In genomic region chr2:156982864-156983263, GRCm38 (mm10) we compare ENCODE assay signal across 8 mouse cellular contexts. TPM values are rescaled to one million over a fixed set of nuclear protein-coding genes. Genes with fewer than 3 reads are reported as not detected.
DNase-seq lines count a peak whose midpoint lies in the region; ATAC-seq lines count a peak whose summit lies in the region.

No protein-coding gene starts in this region.

- no peaks in the 10 kb centered on the region for H3K36me3 ChIP-seq in kidney, embryonic 15.5 days

- no peaks in the 10 kb centered on the region for H3K9me3 ChIP-seq in kidney, embryonic 15.5 days (replicated peaks)

- 69% methylated on average over 2 of the region's 2 CpGs for WGBS in kidney, embryonic 15.5 days

- peak; percentile 4 to 29; a peak in 2 of 4 replicates for ATAC-seq in hematopoietic stem cell, adult 5-6 weeks (replicated peaks in 1 of 2; ENCODE audit: insufficient read depth in 1 of 2, low FRiP score in 2 of 2, low TSS enrichment in 1 of 2, low read depth in 1 of 2, poor library complexity in 2 of 2, severe bottlenecking in 2 of 2)
- no peak for ATAC-seq in kidney, embryonic 15.5 days (replicated peaks; ENCODE audit: low FRiP score)

- no peak overlapping the region for H3K27ac ChIP-seq in kidney, embryonic 15.5 days

- H3K27me3 ChIP-seq in kidney, embryonic 15.5 days: no peaks in the 10 kb centered on the region

- H3K9ac ChIP-seq in kidney, embryonic 15.5 days: no peak overlapping the region

- H3K4me2 ChIP-seq in kidney, embryonic 15.5 days: no peak overlapping the region

- H3K4me1 ChIP-seq in kidney, embryonic 15.5 days: peaks cover 6% of the 10 kb centered on the region; the same call in 1 of the 2 replicates

- H3K4me3 ChIP-seq in kidney, embryonic 15.5 days (replicated peaks): no peak overlapping the region

- DNase-seq in adrenal gland, postnatal 14 days: peak; percentile 10
- DNase-seq in adrenal gland, adult (ENCODE audit: inconsistent age in 2 of 2, low spot score in 1 of 2): no peak
- DNase-seq in ovary, adult 18-20 months (ENCODE audit: low spot score): peak; percentile 38
- DNase-seq in ovary, postnatal 10 days (ENCODE audit: low spot score): no peak
- no peak for DNase-seq in spleen, adult 18-20 months
- DNase-seq in right cerebral cortex, postnatal 4 days: no peak

RNA-seq across cellular contexts. Expression of gene Ndrg3, which starts 9.0 kb away (rescaled TPM):
- 53.4 and 64.4 TPM in 2 replicates for total RNA-seq in adrenal gland, postnatal 14 days (2021)
- total RNA-seq in hematopoietic stem cell, adult 5-6 weeks (2017): 33.1 and 35.7 TPM in 2 replicates
- polyA plus RNA-seq in kidney, embryonic 15.5 days (2015; fragmentation: Nextera tagmentation; extraction: Ambion mirVana): 46.9 and 49.8 TPM in 2 replicates

RNA-seq across cellular contexts. Expression of gene Dsn1, which starts 24.1 kb away (rescaled TPM):
- 8.3 and 9.2 TPM in 2 replicates for total RNA-seq in adrenal gland, postnatal 14 days (2021)
- 38.5 and 53.8 TPM in 2 replicates for total RNA-seq in hematopoietic stem cell, adult 5-6 weeks (2017)
- polyA plus RNA-seq in kidney, embryonic 15.5 days (2015; fragmentation: Nextera tagmentation; extraction: Ambion mirVana): 37.6 and 39.6 TPM in 2 replicates

Comparison
In these comparisons a context has a peak if more than half of its experiments do, and no peak if none do; other contexts are left out.
1. DNase-seq: peak in adrenal gland, postnatal 14 days (single experiment) and ovary, adult 18-20 months (single experiment); none in adrenal gland, adult (0 of 2), ovary, postnatal 10 days (single experiment), spleen, adult 18-20 months (0 of 2) and right cerebral cortex, postnatal 4 days (single experiment).